Mouse (Mus musculus): ENCODE measurements around the gene Mfsd12. TPM values are rescaled to one million over a fixed set of nuclear protein-coding genes. Genes with fewer than 3 reads are reported as not detected.

Mfsd12 gene
- 10 to 100 TPM; 38.4 to 44.6 TPM for total RNA-seq (2023)

DNA sequence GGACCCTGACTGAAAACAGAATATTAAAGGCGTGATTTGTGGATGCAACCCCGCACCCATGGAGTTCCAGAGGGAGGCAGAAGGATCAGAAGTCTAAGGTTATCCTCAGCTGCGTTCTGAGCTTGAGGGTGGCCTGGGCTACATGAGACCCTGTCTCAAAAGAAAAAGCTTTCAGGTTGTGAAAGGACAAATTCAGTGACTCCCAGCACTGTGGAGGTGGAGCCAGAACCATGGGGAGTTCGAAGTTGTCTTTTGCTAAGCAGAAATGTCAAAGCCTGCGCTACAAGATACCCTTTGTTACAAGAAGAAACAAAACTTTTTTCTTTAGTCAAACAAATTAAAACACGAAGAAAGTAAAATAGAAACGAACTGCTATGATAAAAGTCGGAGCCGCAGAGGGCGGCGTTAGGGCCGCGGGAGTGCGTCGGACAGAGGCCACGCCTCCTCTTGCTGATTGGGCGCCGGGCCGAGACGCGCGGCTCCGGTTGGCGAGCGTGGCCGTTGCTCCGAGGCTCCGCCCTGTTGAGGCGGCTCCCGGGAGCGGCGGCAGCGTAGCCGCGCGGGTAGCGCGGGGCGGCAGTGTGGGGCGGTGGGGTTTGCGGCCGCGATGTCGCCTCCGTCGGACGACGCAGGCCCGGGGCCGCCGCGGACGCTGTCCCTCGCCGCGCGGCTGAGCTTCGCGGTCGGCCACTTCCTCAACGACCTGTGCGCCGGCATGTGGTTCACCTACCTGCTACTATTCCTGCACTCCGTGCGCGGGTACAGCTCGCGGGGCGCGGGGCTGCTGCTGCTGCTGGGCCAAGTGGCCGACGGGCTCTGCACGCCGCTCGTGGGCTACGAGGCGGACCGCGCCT, at the start of gene Mfsd12:
TSS of gene Mfsd12 (plus strand) at position 501 of the 854 bp plus-strand sequence.

DNA sequence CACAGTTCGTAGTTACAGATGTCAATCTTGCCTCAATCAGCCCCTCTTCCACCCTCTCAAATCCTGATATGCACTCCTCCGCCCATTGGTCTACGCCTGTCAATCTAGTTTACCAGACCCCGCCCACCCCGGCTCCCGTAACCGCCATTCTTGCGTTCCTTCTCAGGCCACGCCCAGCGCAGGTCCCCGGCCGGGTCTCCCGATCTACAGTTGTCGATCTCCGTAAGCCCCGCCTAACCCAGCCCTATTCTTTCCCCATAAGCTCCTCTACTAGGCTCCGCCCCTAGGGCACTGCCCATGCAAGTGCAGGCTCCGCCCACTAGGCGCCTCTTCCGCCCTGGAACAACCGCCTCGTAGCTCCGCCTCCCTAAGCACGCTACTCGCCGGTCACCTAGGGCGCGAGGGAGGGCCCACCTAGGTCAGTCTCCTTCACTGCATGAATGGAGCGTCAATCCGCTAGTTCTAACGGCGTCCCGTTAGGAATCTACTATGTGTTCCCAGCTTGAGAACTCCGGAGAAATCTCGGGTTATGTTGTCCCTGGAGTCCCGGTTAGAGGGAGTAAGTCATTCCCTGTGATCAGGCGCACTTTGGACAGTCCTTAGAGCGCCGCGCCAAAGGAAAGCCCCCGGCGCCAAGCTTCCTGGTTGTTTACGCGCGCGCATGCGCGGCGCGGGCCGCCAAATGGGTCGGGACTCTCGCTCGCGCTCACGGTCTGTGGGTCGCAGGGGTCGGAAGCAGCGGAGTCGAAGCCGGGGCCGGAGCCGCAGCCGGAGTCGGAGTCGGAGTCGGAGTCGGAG, 36.5 kb upstream of the Mfsd12 start, which contains the start of gene Cactin:
TSS of gene Cactin (plus strand) at position 554 of the 798 bp plus-strand sequence.

DNA sequence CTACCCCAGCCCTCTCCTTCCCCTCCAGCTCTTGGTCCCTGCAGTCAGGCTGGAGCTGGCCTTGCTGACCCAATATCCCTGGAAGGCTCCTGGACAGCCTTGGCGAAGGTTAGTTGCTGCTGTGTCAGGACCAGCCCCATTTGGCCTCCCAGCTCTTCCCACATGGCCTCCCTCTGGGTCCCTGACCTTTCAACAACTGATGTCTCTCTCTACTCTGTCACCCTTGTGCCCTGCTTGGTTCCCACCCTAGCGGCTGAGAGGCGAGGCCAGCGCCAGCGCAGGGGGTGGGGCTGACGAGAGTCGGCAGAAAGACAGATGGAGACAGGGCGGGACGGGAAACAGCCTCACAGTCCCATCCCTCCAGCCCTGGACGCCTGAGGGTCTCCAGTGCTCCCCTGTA, 28.9 kb upstream of the Mfsd12 start, which contains the start of gene Tbxa2r:
TSS of gene Tbxa2r (plus strand) at position 346 of the 400 bp plus-strand sequence.

DNA sequence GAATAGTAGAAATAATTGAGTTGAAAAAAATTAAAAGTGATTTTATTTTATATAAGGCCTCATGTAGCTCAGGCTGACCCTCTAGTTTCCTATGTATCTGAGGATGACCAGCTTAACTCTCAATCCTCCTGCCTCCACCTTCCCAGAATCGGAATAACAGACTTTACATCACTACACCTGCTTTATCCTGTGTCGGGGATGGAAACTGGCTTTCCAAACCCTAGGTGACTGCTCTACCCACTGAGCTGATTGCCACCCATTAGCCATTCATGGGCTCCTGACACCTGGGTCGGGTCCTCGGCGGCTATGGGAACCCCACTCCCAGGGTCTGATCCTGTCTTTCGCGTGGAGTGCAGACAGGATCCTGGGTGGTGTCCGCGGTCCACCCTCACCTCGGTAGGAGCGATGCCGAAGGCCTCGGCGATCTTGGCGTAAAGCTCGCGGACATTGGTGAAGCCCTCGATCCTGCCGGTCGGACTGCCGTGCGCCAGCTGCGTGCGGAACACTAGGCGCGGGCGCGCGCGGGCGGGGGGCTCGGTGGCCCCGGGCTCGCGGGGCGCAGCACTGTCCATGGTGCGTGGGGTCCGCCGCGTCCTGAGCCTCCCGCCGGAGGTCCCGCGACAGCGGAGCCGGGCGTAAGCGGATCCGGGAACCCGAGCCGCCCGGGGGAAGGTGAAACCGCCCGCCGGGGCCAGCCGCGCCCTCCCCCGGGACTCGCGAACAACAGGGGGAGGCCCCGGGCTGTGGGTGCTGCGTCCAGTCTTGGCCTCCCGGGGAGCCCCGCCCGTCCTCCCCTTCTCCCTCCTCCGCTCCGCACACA, 14.4 kb upstream of the Mfsd12 start, which contains the start of gene Gipc3:
TSS of gene Gipc3 (minus strand) at position 581 of the 820 bp plus-strand sequence.

DNA sequence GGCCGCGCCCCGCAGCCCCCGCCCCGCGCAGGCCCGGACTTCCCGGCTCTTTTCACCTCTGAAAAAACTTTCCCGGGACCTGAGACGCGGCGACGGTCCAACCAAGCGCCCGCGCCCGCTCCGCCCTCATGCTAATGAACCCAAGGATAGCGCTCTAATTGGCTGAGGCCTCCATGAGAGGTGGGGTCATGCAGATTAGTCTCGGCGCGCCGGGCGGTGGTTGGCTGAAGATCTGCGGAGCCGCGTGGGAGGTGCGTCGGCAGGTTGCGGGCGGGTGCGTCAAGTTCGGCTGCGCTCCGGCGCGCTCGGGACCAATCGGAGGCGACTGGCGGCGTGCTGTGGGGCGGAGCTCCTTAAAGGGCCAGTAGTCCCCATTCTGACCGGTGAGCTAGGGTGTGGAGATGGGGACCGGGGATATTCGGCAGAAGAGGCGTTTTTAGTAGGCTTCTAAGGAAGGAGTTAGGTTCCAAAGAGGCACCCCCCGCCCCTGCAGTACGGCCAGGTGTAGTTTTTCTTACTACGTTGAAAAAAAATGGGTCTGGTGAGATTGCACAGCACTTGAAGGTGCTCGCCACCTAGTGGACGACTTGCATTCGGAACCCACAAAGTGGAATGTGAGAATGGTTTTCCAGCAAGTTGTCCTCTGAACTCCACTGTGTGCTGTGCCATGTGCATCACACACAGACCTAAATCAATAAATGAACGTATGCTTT, 6.8 kb upstream of the Mfsd12 start, which contains the start of gene Hmg20b:
TSS of gene Hmg20b (minus strand) at position 130 of the 713 bp plus-strand sequence.

DNA sequence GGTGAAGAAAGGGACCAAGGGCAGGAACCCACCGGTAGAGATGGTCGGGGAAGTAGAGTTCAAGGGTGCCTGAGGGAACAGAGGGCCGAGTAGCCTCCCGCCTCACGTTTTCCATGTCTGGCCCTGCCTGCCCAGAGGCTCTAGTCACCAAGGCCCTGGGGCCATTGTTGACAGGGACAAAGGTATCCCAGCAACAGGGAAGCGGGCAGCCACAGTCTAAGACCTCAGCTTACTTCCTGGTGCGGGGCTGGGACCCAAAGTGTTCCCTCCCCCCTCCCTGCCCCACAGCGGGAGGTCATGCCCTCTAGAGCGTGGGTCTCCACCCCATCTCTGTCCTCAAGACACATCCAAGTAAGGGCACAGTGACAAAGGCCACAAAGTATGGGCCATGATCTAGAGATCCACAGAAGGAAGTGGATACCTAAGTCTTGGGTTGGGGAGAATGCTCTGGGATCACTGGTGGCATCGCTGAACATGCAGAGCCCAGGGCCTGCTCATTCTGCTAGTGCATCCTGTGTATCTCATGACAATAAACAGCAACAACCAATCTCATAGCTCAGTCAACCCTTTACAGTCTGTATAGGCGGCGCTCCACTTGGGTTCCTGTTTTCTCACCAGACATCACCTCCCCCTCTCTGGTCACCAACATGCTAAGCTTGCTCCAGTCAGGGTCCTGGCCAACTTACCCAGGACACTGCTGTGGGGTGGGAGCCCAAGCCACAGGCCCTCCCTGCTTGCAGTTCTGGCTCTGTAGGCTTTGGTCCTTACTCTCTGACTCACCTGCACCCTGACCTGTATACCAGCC, 8.6 kb downstream of the Mfsd12 start, which contains the start of gene 4930404N11Rik:
TSS of gene 4930404N11Rik (minus strand) at position 145 of the 805 bp plus-strand sequence.

DNA sequence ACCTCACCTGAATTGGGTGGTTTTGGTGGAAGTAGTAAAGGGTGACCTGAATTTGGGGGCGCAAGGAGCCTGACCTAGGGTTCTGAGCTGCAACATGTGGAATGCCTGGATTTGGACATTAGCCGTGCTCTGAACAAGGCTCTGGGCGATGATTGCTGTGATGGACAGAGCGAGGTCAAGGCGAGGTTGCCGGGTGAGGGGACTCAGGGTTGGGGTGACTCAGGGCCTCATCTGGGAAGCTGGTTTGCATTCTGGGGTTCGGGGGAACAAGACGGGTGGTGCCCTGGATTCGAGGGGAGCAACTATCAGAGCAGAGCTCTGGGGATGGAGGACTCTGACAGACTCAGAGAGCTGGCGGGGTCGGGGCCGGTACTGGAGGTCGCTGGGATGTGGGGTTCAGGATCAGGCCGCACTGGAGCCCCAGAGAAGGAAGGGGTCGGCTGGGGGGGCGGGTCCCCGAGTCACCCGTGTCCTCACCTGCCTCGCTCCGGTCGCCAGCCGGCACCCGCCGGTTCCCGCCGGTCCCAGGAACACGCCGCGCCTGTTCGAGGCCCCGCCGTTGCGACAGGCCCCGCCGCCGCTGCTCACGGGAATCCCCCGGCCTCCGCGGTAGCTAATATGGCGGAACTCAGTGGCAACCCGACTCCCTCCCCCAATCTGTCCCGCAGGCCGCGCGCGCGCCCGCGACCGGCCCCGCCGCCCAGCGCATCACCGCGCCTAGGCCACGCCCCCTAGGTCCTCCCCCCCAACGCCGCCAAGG, 20.7 kb downstream of the Mfsd12 start, which contains the start of gene Fzr1:
TSS of gene Fzr1 (minus strand) at position 724 of the 760 bp plus-strand sequence.

DNA sequence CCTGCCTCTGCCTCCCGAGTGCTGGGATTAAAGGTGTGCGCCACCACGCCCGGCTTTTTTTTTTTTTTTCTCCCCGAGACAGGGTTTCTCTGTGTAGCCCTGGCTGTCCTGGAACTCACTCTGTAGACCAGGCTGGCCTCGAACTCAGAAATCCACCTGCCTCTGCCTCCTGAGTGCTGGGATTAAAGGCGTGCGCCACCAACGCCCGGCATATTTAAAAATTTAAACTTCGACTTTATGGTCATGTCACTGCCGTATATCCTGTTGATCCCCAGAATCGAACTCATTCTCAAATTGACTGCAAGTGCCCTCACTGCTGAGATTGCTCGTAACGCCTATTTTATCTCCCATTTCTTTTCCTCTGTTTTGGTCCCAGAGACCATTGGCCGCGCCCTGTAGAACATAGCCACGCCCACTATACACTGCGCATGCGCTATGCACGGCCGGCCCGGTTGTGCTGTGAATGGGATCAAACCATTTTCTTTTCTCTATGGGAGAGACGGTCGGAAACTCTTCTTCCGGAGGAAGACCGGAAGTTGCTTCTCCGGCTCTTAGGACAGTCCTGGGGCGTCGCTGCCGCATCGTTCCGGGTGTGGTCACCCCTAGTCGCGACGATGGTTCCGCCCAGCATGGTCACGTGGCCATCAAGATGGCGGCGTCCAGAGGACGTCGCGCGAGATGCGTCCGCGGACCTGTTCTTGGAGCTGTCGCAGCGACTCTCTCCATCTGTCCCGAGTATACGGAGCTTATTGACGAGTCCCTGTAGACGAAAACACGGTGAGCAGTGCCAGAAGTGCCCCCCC, 26.7 kb downstream of the Mfsd12 start, which contains the start of the genes Dohh and Gm48551:
TSS of gene Dohh (plus strand) at position 627 of the 803 bp plus-strand sequence.
TSS of gene Gm48551 (plus strand) at position 665 of the 803 bp plus-strand sequence.

DNA sequence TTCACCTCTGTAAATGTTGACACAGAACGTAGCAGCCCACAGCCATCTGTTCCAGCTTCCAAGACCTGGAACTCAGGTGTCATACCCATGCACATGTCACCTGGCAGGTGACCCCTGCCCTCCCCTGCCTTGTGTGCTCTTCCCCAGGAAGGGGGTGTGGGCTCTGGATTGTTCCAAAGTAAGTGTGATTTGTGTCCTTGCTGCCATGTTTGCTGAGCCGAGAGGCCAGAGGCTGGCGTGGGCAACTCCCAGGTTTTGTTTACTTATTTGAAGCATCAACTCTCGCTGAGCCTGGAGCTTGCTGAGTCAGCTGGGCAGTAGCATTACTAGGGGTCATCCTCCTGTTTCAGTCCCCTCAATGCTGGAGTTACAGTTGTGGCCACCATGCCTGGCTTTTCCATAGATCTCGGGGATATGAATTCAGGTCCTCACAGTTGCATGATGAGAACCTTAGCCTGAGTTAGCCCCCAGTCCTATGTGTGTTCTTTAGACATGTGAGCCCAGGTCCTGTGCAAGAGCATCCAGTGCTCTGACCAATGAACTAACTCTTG, 31.3 kb downstream of the Mfsd12 start, which contains the start of gene Gm48552:
TSS of gene Gm48552 (plus strand) at position 501 of the 551 bp plus-strand sequence.

DNA sequence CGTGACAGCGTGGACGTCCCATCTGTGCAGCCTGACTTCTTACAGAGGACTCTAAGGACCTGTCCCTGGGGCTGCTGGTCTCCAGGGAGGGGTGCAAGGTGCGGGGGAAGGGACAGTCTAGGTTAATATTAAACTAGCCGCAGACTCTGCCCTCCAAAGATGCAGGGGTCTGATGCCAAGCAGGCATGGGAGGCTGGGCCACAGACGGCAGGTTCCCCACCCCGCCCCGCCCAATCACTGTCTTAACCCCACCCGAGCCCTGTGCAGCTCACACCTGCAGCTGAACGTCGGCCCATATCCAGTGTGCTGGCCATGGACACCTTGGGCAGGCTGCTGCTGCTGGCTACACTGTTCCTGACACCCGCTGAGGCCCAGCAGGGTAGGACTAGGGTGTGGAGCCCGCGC, 35.5 kb downstream of the Mfsd12 start, which contains the start of gene Smim24:
TSS of gene Smim24 (plus strand) at position 271 of the 405 bp plus-strand sequence.

Other genes with a start within 250 kb of the Mfsd12 start
- gene Zbtb7a, start 222.3 kb upstream of the Mfsd12 start, total RNA-seq (2023): 100 to 1,000 TPM; 124 TPM
- 10 to 100 TPM; 23.5 to 34.3 TPM for gene Pias4, start 189.6 kb upstream of the Mfsd12 start, total RNA-seq (2023)
- gene Eef2, start 180.9 kb upstream of the Mfsd12 start, total RNA-seq (2023): 1,000 to 10,000 TPM; 1,547 to 1,607 TPM
- 10 to 100 TPM; 33.4 to 35.1 TPM for gene Dapk3, start 174.5 kb upstream of the Mfsd12 start, total RNA-seq (2023)
- gene 4930442H23Rik, start 173.6 kb upstream of the Mfsd12 start, total RNA-seq (2023): not detected
- gene Nmrk2, start 155.4 kb upstream of the Mfsd12 start, total RNA-seq (2023): not detected
- gene Atcay, start 126.7 kb upstream of the Mfsd12 start, total RNA-seq (2023): not detected
- 1 to 10 TPM; 1.3 to 2.7 TPM for gene Zfr2, start 124.3 kb upstream of the Mfsd12 start, total RNA-seq (2023)
- gene Matk, start 104.6 kb upstream of the Mfsd12 start, total RNA-seq (2023): 10 to 100 TPM; 42.3 to 59.6 TPM
- 10 to 100 TPM; 75.9 to 85.4 TPM for gene Mrpl54, start 90.6 kb upstream of the Mfsd12 start, total RNA-seq (2023)
- 10 to 100 TPM; 42.4 to 46.0 TPM for gene Apba3, start 90.5 kb upstream of the Mfsd12 start, total RNA-seq (2023)
- gene Tjp3, start 65.9 kb upstream of the Mfsd12 start, total RNA-seq (2023): 1 to 10 TPM; 1.7 to 4.5 TPM
- 100 to 1,000 TPM; 135 to 147 TPM for gene Pip5k1c, start 64.5 kb upstream of the Mfsd12 start, total RNA-seq (2023)
- gene Cactin, start 36.4 kb upstream of the Mfsd12 start, total RNA-seq (2023): 10 to 100 TPM; 29.4 to 32.4 TPM
- gene Tbxa2r, start 28.8 kb upstream of the Mfsd12 start, total RNA-seq (2023): under 1 TPM in 1 of 2 experiments, not detected in 1; 0.26 TPM
- gene Gipc3, start 14.2 kb upstream of the Mfsd12 start, total RNA-seq (2023): under 1 TPM in 1 of 2 experiments, not detected in 1; 0.15 TPM
- 10 to 100 TPM; 71.4 to 85.8 TPM for gene Hmg20b, start 7.0 kb upstream of the Mfsd12 start, total RNA-seq (2023)
- gene 4930404N11Rik, start 8.3 kb downstream of the Mfsd12 start, total RNA-seq (2023): 1 to 10 TPM; 3.5 to 3.7 TPM
- gene Fzr1, start 21.0 kb downstream of the Mfsd12 start, total RNA-seq (2023): 10 to 100 TPM; 33.5 to 38.0 TPM
- gene Dohh, start 26.9 kb downstream of the Mfsd12 start, total RNA-seq (2023): 10 to 100 TPM; 31.3 to 35.2 TPM
- gene Gm48551, start 27.0 kb downstream of the Mfsd12 start, total RNA-seq (2023): 1 to 10 TPM in 1 of 2 experiments, under 1 TPM in 1; 0.97 to 1.3 TPM
- gene Gm48552, start 31.5 kb downstream of the Mfsd12 start, total RNA-seq (2023): 1 to 10 TPM; 2.3 to 3.7 TPM
- gene Smim24, start 35.6 kb downstream of the Mfsd12 start, total RNA-seq (2023): 10 to 100 TPM; 11.9 to 12.5 TPM
- 10 to 100 TPM; 71.7 to 75.6 TPM for gene Nfic, start 98.1 kb downstream of the Mfsd12 start, total RNA-seq (2023)
- not detected for gene Celf5, start 125.2 kb downstream of the Mfsd12 start, total RNA-seq (2023)
- 100 to 1,000 TPM; 108 to 128 TPM for gene Ncln, start 138.9 kb downstream of the Mfsd12 start, total RNA-seq (2023)
- gene S1pr4, start 142.6 kb downstream of the Mfsd12 start, total RNA-seq (2023): 10 to 100 TPM; 13.4 to 15.1 TPM
- gene Gna15, start 166.7 kb downstream of the Mfsd12 start, total RNA-seq (2023): 10 to 100 TPM; 20.9 to 21.4 TPM
- 10 to 100 TPM; 12.5 to 13.8 TPM for gene Gna11, start 187.7 kb downstream of the Mfsd12 start, total RNA-seq (2023)
- gene Aes, start 202.0 kb downstream of the Mfsd12 start, total RNA-seq (2023): 100 to 1,000 TPM; 239 to 246 TPM
- 1 to 10 TPM; 3.4 to 4.2 TPM for gene Tle2, start 217.1 kb downstream of the Mfsd12 start, total RNA-seq (2023)
- gene Tle6, start 243.6 kb downstream of the Mfsd12 start, total RNA-seq (2023): 1 to 10 TPM; 1.2 to 3.4 TPM
- 1 to 10 TPM in 1 of 2 experiments, under 1 TPM in 1; 0.85 to 1.0 TPM for gene BC025920, start 248.8 kb downstream of the Mfsd12 start, total RNA-seq (2023)